Mouse (Mus musculus) midbrain, embryonic 12.5 days (tissue): ENCODE results near the gene Pfkp. TPM values are rescaled to one million over a fixed set of nuclear protein-coding genes. Genes with fewer than 3 reads are reported as not detected.
A peak's percentile ranks its signal among the peaks of the same experiment; 100 is the strongest.

Experiments used
- ATAC-seq: fragments of 200-750 bp; cut with Nextera tagmentation; 2 replicates; pipeline ENCODE4 v1.8.0; 2017; ENCODE audit warnings: low read depth, moderate TSS enrichment, moderate library complexity; ENCODE audit not compliant: low FRiP score
- H3K27ac ChIP-seq: fragments of 300-500 bp; sonication (generic); replicated peaks from 2 replicates; pipeline ENCODE4 v1.5.1; 2016; ENCODE audit warnings: mild to moderate bottlenecking
- H3K27me3 ChIP-seq: fragments of 300-500 bp; sonication (generic); 2 replicates; pipeline ENCODE4 v1.6.1; 2016; ENCODE audit warnings: mild to moderate bottlenecking
- H3K36me3 ChIP-seq: fragments of 300-500 bp; sonication (generic); 2 replicates; pipeline ENCODE4 v1.6.1; 2016
- H3K4me1 ChIP-seq: fragments of 300-500 bp; sonication (generic); 2 replicates; pipeline ENCODE4 v1.6.1; 2016
- H3K4me2 ChIP-seq: fragments of 300-500 bp; sonication (generic); replicated peaks from 2 replicates; pipeline ENCODE4 v1.6.1; 2016; ENCODE audit warnings: mild to moderate bottlenecking, moderate library complexity
- H3K4me3 ChIP-seq: fragments of 300-500 bp; sonication (generic); 2 replicates; pipeline ENCODE4 v1.5.1; 2016; ENCODE audit warnings: mild to moderate bottlenecking
- H3K9ac ChIP-seq: fragments of 300-500 bp; sonication (generic); replicated peaks from 2 replicates; pipeline ENCODE4 v1.6.1; 2016; ENCODE audit warnings: mild to moderate bottlenecking, moderate library complexity
- H3K9me3 ChIP-seq: fragments of 300-500 bp; sonication (generic); 2 replicates; pipeline ENCODE4 v1.6.1; 2016; ENCODE audit warnings: mild to moderate bottlenecking
- WGBS: fragments of 180-500 bp; shearing (Covaris S2); methylation state at CpG from one replicate; pipeline ENCODE4 v1.1.7; 2016; 5-methylcytosine and 5-hydroxymethylcytosine counted together
- polyA plus RNA-seq: library from polyadenylated mRNA; unstranded; fragments of >200 nt; fragmentation: Nextera tagmentation; extraction: Ambion mirVana; gene quantifications from 2 replicates; pipeline ENCODE4 v1.2.1, GENCODE M21; 2016

Pfkp gene
- polyA plus RNA-seq, 1 experiment from 2014 or later, result 46.3 TPM

DNA sequence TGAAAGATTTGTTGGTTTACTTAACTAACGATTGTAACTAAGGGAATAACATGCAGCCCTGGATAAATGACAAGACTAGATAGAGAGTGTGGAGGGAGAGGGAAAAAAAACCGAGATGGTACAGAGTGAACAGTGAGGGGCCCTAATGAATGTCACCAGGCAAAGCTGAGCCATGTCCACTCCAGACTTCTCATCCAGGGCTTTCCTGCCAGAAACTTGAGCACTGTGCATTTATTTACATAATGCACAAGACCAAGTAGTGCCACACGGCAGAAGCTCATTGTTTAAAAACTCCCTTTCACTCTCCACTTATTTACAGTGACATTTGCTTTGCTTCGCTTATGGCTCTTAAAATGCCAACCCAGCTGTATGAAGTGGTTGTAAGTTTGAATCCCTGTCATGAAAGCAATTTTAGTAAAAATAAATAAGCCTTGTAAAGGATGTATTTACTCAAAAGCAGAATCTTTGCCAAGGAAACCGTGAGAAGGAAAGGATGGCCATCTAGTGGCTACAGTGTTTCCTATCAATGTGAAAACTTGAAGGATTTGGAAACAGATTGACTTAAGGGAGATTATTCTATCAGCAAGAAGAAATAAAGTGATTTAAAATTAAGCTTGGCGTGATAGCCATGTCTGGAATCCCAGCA lies 113.2 kb downstream of the Pfkp start:
- Histone ChIP-seq H3K36me3 (no peaks in the 10 kb centered on the region), H3K4me2 (no peak overlapping the region), H3K4me1 (no peaks in the 10 kb centered on the region), H3K9me3 (no peaks in the 10 kb centered on the region), H3K9ac (no peak overlapping the region), H3K27ac (no peak overlapping the region), H3K27me3 (no peaks in the 10 kb centered on the region), H3K4me3 (no peak overlapping the region)
- WGBS, result 47% methylated on average over 6 of the region's 6 CpGs
- ATAC-seq, result peak; percentile 63

DNA sequence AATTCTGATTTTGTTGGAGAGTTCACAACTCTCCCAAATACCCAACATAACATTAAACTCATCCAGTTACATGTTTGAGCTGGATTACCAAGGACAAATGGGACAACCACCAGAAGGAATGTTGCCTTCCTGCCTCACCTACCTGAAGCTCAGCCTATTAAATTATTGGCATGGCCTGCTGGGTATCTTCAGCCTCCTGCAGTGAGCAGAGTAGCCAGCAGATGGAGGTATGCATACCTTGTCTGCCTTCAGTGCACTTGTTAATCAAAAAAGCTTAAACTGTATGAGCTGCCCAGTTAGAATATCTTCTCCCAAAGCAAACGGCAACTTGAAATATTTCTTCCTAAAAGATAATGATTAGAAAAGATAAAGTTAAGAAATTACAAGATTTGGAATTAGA lies 115.9 kb downstream of the Pfkp start:
- Histone ChIP-seq H3K27me3 (no peaks in the 10 kb centered on the region), H3K4me2 (no peak overlapping the region), H3K4me1 (no peaks in the 10 kb centered on the region), H3K27ac (no peak overlapping the region), H3K36me3 (no peaks in the 10 kb centered on the region), H3K9me3 (no peaks in the 10 kb centered on the region), H3K4me3 (no peak overlapping the region), H3K9ac (no peak overlapping the region)
- WGBS, result 94% methylated on average over 1 of the region's 1 CpGs
- no peak for ATAC-seq

Other genes with a start within 250 kb of the Pfkp start
- 74.1 and 74.5 TPM in 2 replicates for gene Pitrm1, start 100.6 kb downstream of the Pfkp start, polyA plus RNA-seq